Mouse (Mus musculus) CD4-positive, CD25-positive, alpha-beta regulatory T cell, adult 9 weeks (primary cell): ENCODE data around the gene Strap. TPM values are rescaled to one million over a fixed set of nuclear protein-coding genes. Genes with fewer than 3 reads are reported as not detected.

Experiments
- polyA plus RNA-seq: library from polyadenylated mRNA; unstranded; fragments of 100-300 nt; shearing (Covaris generic); gene quantifications from one replicate; pipeline ENCODE4 v1.2.1, GENCODE M21; 2017

Gene Strap
- polyA plus RNA-seq = 27.9 TPM

GRCm38 (mm10) chr6:137734846-137735609 is at the start of gene Strap:
TSS of gene Strap (plus strand) at chr6:137735078.

GRCm38 (mm10) chr6:137754056-137754856 is 19.4 kb downstream of the Strap start, which contains the start of gene Dera:
TSS of gene Dera (plus strand) at chr6:137754546.

Other genes starting within 250 kb of the Strap start
- gene Eps8, start 80.2 kb upstream of the Strap start, polyA plus RNA-seq = 0.27 TPM
- gene Dera, start 19.5 kb downstream of the Strap start, polyA plus RNA-seq = 81.9 TPM